Mouse (Mus musculus) embryo, embryonic 10 days (tissue): ENCODE data around the gene Rbfox1.

ENCODE experiments used
- DNase-seq: peaks from one replicate; pipeline ENCODE4 v3.0.0-alpha.2; 2015; ENCODE audit warnings: low spot score

Rbfox1 gene

GRCm38 (mm10) chr16:6350256-6350655 lies 465.1 kb downstream of the Rbfox1 start:
- DNase-seq = no peak

- no peak for DNase-seq
These were observed 468.0 kb downstream of the Rbfox1 start for GRCm38 (mm10) chr16:6353191-6353590.

GRCm38 (mm10) chr16:6356931-6357330 lies 471.8 kb downstream of the Rbfox1 start:
- DNase-seq = no peak

GRCm38 (mm10) chr16:6365793-6366192 lies 480.6 kb downstream of the Rbfox1 start:
- no peak for DNase-seq

- no peak for DNase-seq
These were observed 481.5 kb downstream of the Rbfox1 start for GRCm38 (mm10) chr16:6366649-6367048.

- DNase-seq = no peak
These were observed 495.8 kb downstream of the Rbfox1 start for GRCm38 (mm10) chr16:6380924-6381323.

GRCm38 (mm10) chr16:6381572-6381971 lies 496.4 kb downstream of the Rbfox1 start:
- no peak for DNase-seq

GRCm38 (mm10) chr16:6382712-6383111 lies 497.6 kb downstream of the Rbfox1 start:
- DNase-seq = no peak

- DNase-seq = no peak
These were observed 505.2 kb downstream of the Rbfox1 start for GRCm38 (mm10) chr16:6390278-6390930.

GRCm38 (mm10) chr16:6396676-6397409 lies 511.7 kb downstream of the Rbfox1 start:
- DNase-seq = peak; percentile 13

- DNase-seq = peak; percentile 36
These were observed 512.5 kb downstream of the Rbfox1 start for GRCm38 (mm10) chr16:6397635-6398034.

GRCm38 (mm10) chr16:6402816-6403215 lies 517.7 kb downstream of the Rbfox1 start:
- DNase-seq = no peak

GRCm38 (mm10) chr16:6414846-6415245 lies 529.7 kb downstream of the Rbfox1 start:
- DNase-seq = no peak

- DNase-seq = no peak
These were observed 536.5 kb downstream of the Rbfox1 start for GRCm38 (mm10) chr16:6421623-6422145.

GRCm38 (mm10) chr16:6423878-6424409 lies 538.8 kb downstream of the Rbfox1 start:
- no peak for DNase-seq

GRCm38 (mm10) chr16:6424738-6425137 lies 539.6 kb downstream of the Rbfox1 start:
- no peak for DNase-seq

GRCm38 (mm10) chr16:6427292-6428281 lies 542.4 kb downstream of the Rbfox1 start:
- no peak for DNase-seq

GRCm38 (mm10) chr16:6430981-6431380 lies 545.8 kb downstream of the Rbfox1 start:
- no peak for DNase-seq

GRCm38 (mm10) chr16:6436445-6436844 lies 551.3 kb downstream of the Rbfox1 start:
- peak; percentile 35 for DNase-seq

- peak; percentile 12 for DNase-seq
These were observed 563.1 kb downstream of the Rbfox1 start for GRCm38 (mm10) chr16:6448250-6448649.

- DNase-seq = peak; percentile 28
These were observed 570.2 kb downstream of the Rbfox1 start for GRCm38 (mm10) chr16:6455349-6455748.

- no peak for DNase-seq
These were observed 594.0 kb downstream of the Rbfox1 start for GRCm38 (mm10) chr16:6479094-6479590.
